Mouse (Mus musculus) right cerebral cortex, postnatal 4 days (tissue): ENCODE results near the gene Srr.

ENCODE experiments used
- DNase-seq: peaks from one replicate; pipeline ENCODE4 v3.0.0-alpha.2; 2022

The Srr gene

GRCm38 (mm10) chr11:74925577-74926387 lies at the start of gene Srr, which contains the start of gene Smg6:
TSS of gene Srr (minus strand) at chr11:74925948.
TSS of gene Smg6 (plus strand) at chr11:74925823.
- peak; percentile 97 for DNase-seq

GRCm38 (mm10) chr11:74974615-74975014 lies 48.9 kb upstream of the Srr start:
- DNase-seq, result no peak

- DNase-seq, result no peak
Observed at GRCm38 (mm10) chr11:74973290-74974157, 47.8 kb upstream of the Srr start.

GRCm38 (mm10) chr11:74965516-74965915 lies 39.8 kb upstream of the Srr start:
- no peak for DNase-seq

GRCm38 (mm10) chr11:74962846-74963407 lies 37.2 kb upstream of the Srr start:
- no peak for DNase-seq

GRCm38 (mm10) chr11:74961953-74962352 lies 36.2 kb upstream of the Srr start:
- DNase-seq, result no peak

- DNase-seq, result no peak
Observed at GRCm38 (mm10) chr11:74960031-74960551, 34.3 kb upstream of the Srr start.

- DNase-seq, result no peak
Observed at GRCm38 (mm10) chr11:74959501-74959900, 33.8 kb upstream of the Srr start.

- DNase-seq, result no peak
Observed at GRCm38 (mm10) chr11:74957600-74957999, 31.9 kb upstream of the Srr start.

- no peak for DNase-seq
Observed at GRCm38 (mm10) chr11:74956006-74956405, 30.3 kb upstream of the Srr start.

- no peak for DNase-seq
Observed at GRCm38 (mm10) chr11:74954901-74955300, 29.2 kb upstream of the Srr start.

GRCm38 (mm10) chr11:74946348-74946747 lies 20.6 kb upstream of the Srr start:
- no peak for DNase-seq

GRCm38 (mm10) chr11:74930391-74930790 lies 4.6 kb upstream of the Srr start:
- no peak for DNase-seq

- no peak for DNase-seq
Observed at GRCm38 (mm10) chr11:74929111-74929510, 3.4 kb upstream of the Srr start.

- DNase-seq, result no peak
Observed at GRCm38 (mm10) chr11:74927236-74927725, 1.5 kb upstream of the Srr start.

GRCm38 (mm10) chr11:74926388-74927005 lies 749 bp upstream of the Srr start:
- DNase-seq, result no peak

GRCm38 (mm10) chr11:74924149-74924548 lies 1.6 kb downstream of the Srr start:
- DNase-seq, result peak; percentile 21

- DNase-seq, result no peak
Observed at GRCm38 (mm10) chr11:74919249-74919648, 6.5 kb downstream of the Srr start.

GRCm38 (mm10) chr11:74912492-74912891 lies 13.3 kb downstream of the Srr start:
- no peak for DNase-seq

GRCm38 (mm10) chr11:74909978-74910377 lies 15.8 kb downstream of the Srr start:
- DNase-seq, result no peak

- DNase-seq, result no peak
Observed at GRCm38 (mm10) chr11:74908618-74909399, 16.9 kb downstream of the Srr start.

GRCm38 (mm10) chr11:74907850-74908249 lies 17.9 kb downstream of the Srr start:
- DNase-seq, result no peak
